Mouse (Mus musculus): Measurements from ENCODE around the gene Tfeb. TPM values are rescaled to one million over a fixed set of nuclear protein-coding genes. Genes with fewer than 3 reads are reported as not detected.

The Tfeb gene
- polyA plus RNA-seq, 1 experiment from 2014 or later = 5.8 TPM

Other genes with a start within 250 kb of the Tfeb start
- gene Taf8, start 234.7 kb upstream of the Tfeb start, polyA plus RNA-seq (2016; fragmentation: Nextera tagmentation; extraction: Ambion mirVana) = 17.6 and 18.0 TPM in 2 replicates
- 546 and 555 TPM in 2 replicates for gene Ccnd3, start 232.0 kb upstream of the Tfeb start, polyA plus RNA-seq (2016; fragmentation: Nextera tagmentation; extraction: Ambion mirVana)
- 34.6 and 35.2 TPM in 2 replicates for gene Bysl, start 125.5 kb upstream of the Tfeb start, polyA plus RNA-seq (2016; fragmentation: Nextera tagmentation; extraction: Ambion mirVana)
- 31.2 and 32.6 TPM in 2 replicates for gene Med20, start 125.4 kb upstream of the Tfeb start, polyA plus RNA-seq (2016; fragmentation: Nextera tagmentation; extraction: Ambion mirVana)
- gene Gm20517, start 125.4 kb upstream of the Tfeb start, polyA plus RNA-seq (2016; fragmentation: Nextera tagmentation; extraction: Ambion mirVana) = 2.3 and 2.7 TPM in 2 replicates
- gene Usp49, start 106.3 kb upstream of the Tfeb start, polyA plus RNA-seq (2016; fragmentation: Nextera tagmentation; extraction: Ambion mirVana) = 5.0 and 6.2 TPM in 2 replicates
- 339 and 360 TPM in 2 replicates for gene Tomm6, start 48.6 kb upstream of the Tfeb start, polyA plus RNA-seq (2016; fragmentation: Nextera tagmentation; extraction: Ambion mirVana)
- 1.7 and 2.3 TPM in 2 replicates for gene Frs3, start 48.0 kb upstream of the Tfeb start, polyA plus RNA-seq (2016; fragmentation: Nextera tagmentation; extraction: Ambion mirVana)
- gene Gm21981, start 42.6 kb upstream of the Tfeb start, polyA plus RNA-seq (2016; fragmentation: Nextera tagmentation; extraction: Ambion mirVana) = 0.06 and 0.07 TPM in 2 replicates
- not detected in 2 replicates for gene Prickle4, start 42.3 kb upstream of the Tfeb start, polyA plus RNA-seq (2016; fragmentation: Nextera tagmentation; extraction: Ambion mirVana)
- gene Pgc, start 10.2 kb upstream of the Tfeb start, polyA plus RNA-seq (2016; fragmentation: Nextera tagmentation; extraction: Ambion mirVana) = not detected in 2 replicates
- gene Mdfi, start 97.7 kb downstream of the Tfeb start, polyA plus RNA-seq (2016; fragmentation: Nextera tagmentation; extraction: Ambion mirVana) = 2.8 and 3.5 TPM in 2 replicates
- 13.7 and 13.9 TPM in 2 replicates for gene Foxp4, start 187.6 kb downstream of the Tfeb start, polyA plus RNA-seq (2016; fragmentation: Nextera tagmentation; extraction: Ambion mirVana)